Mouse (Mus musculus): ENCODE results near the gene Lin37.

Gene Lin37

GRCm38 (mm10) chr7:30559443-30559954, at the start of gene Lin37:
Gene Lin37 (minus strand): TSS chr7:30559838.
- peak; percentile 96 for DNase-seq (ENCODE audit: low read depth)

- no peak for DNase-seq (ENCODE audit: low read depth)
These were observed 48.8 kb upstream of the Lin37 start for GRCm38 (mm10) chr7:30608476-30608875.

GRCm38 (mm10) chr7:30607706-30608309, 48.2 kb upstream of the Lin37 start:
- no peak for DNase-seq (ENCODE audit: low read depth)

GRCm38 (mm10) chr7:30604944-30605343, 45.3 kb upstream of the Lin37 start:
- DNase-seq (ENCODE audit: low read depth): no peak

- no peak for DNase-seq (ENCODE audit: low read depth)
These were observed 44.8 kb upstream of the Lin37 start for GRCm38 (mm10) chr7:30604424-30604823.

GRCm38 (mm10) chr7:30602583-30602982, 42.9 kb upstream of the Lin37 start:
- no peak for DNase-seq (ENCODE audit: low read depth)

- DNase-seq (ENCODE audit: low read depth): no peak
These were observed 41.0 kb upstream of the Lin37 start for GRCm38 (mm10) chr7:30600651-30601050.

- DNase-seq (ENCODE audit: low read depth): peak; percentile 83
These were observed 40.3 kb upstream of the Lin37 start for GRCm38 (mm10) chr7:30599933-30600353.

GRCm38 (mm10) chr7:30598786-30599185, 39.1 kb upstream of the Lin37 start, which contains the start of gene Zbtb32:
Gene Zbtb32 (minus strand): TSS chr7:30598909.
- no peak for DNase-seq (ENCODE audit: low read depth)

GRCm38 (mm10) chr7:30596811-30597210, 37.2 kb upstream of the Lin37 start:
- DNase-seq (ENCODE audit: low read depth): no peak

GRCm38 (mm10) chr7:30596093-30596492, 36.5 kb upstream of the Lin37 start:
- no peak for DNase-seq (ENCODE audit: low read depth)

GRCm38 (mm10) chr7:30594510-30595024, 34.9 kb upstream of the Lin37 start:
- DNase-seq (ENCODE audit: low read depth): no peak

- DNase-seq (ENCODE audit: low read depth): no peak
These were observed 34.2 kb upstream of the Lin37 start for GRCm38 (mm10) chr7:30593579-30594509.

- DNase-seq (ENCODE audit: low read depth): peak; percentile 21
These were observed 33.3 kb upstream of the Lin37 start for GRCm38 (mm10) chr7:30592772-30593423.

- no peak for DNase-seq (ENCODE audit: low read depth)
These were observed 31.9 kb upstream of the Lin37 start for GRCm38 (mm10) chr7:30591605-30591951.

- DNase-seq (ENCODE audit: low read depth): no peak
These were observed 31.4 kb upstream of the Lin37 start for GRCm38 (mm10) chr7:30590927-30591604.

GRCm38 (mm10) chr7:30589435-30590301, 30.0 kb upstream of the Lin37 start:
- DNase-seq (ENCODE audit: low read depth): peak; percentile 71

GRCm38 (mm10) chr7:30588676-30589434, 29.2 kb upstream of the Lin37 start, which contains the start of gene Kmt2b:
Gene Kmt2b (minus strand): TSS chr7:30588726.
- peak; percentile 90 for DNase-seq (ENCODE audit: low read depth)

GRCm38 (mm10) chr7:30587842-30588667, 28.4 kb upstream of the Lin37 start:
- DNase-seq (ENCODE audit: low read depth): peak; percentile 23

Data from c-Kit-positive CD71-positive TER-119-negative erythroid progenitor cells, embryonic 14.5 days (primary cell).